Comparison of ENCODE assay signal across 8 mouse cellular contexts in genomic region chr4:155811929-155812664, GRCm38 (mm10). TPM values are rescaled to one million over a fixed set of nuclear protein-coding genes. Genes with fewer than 3 reads are reported as not detected.
DNase-seq lines count a peak whose midpoint lies in the region; ATAC-seq lines count a peak whose summit lies in the region.

TSS of gene Ccnl2 (plus strand) at chr4:155812489.

- H3K27me3 ChIP-seq in hindbrain, embryonic 16.5 days (replicated peaks; ENCODE audit: control insufficient read depth, insufficient read depth, low read length): no peaks in the 10 kb centered on the region

- peaks cover 19% of the 10 kb centered on the region for H3K4me1 ChIP-seq in hindbrain, embryonic 16.5 days (ENCODE audit: control insufficient read depth, insufficient read depth, low read depth, low read length)

- under 1% methylated on average over 56 of the region's 60 CpGs for WGBS in hindbrain, embryonic 16.5 days
- WGBS in macrophage (ENCODE audit: missing documents): 2% methylated on average over 42 of the region's 60 CpGs

- ATAC-seq in hindbrain, embryonic 16.5 days: peak; percentile 99

- H3K36me3 ChIP-seq in hindbrain, embryonic 16.5 days (ENCODE audit: control insufficient read depth, insufficient read depth, low read length): peaks cover 45% of the 10 kb centered on the region
- peaks cover 59% of the 10 kb centered on the region for H3K36me3 ChIP-seq in macrophage (ENCODE audit: inconsistent target)

- peak; percentile 95 for DNase-seq in WW6 (ENCODE audit: low read depth, low spot score)
- peak; percentile 86 to 95 for DNase-seq in cerebellum, postnatal 4 days (ENCODE audit: low spot score in 2 of 2)
- peak; percentile 94 for DNase-seq in gastrocnemius, adult 18-20 months (ENCODE audit: low spot score)
- peak; percentile 88 to 93 for DNase-seq in left cerebral cortex, adult 18-20 months (ENCODE audit: low spot score in 2 of 2)
- DNase-seq in right cerebral cortex, adult 18-20 months: peak; percentile 95
- DNase-seq in urinary bladder, postnatal 10 days (ENCODE audit: low spot score): peak; percentile 82

- H3K27ac ChIP-seq in hindbrain, embryonic 16.5 days (ENCODE audit: low read depth, low read length): peak within 1 kb of the TSS; percentile 91
- peak within 1 kb of the TSS; percentile 73 for H3K27ac ChIP-seq in macrophage

- peak within 1 kb of the TSS; percentile 98 for H3K9ac ChIP-seq in hindbrain, embryonic 16.5 days (ENCODE audit: low read depth, low read length)

- H3K4me3 ChIP-seq in hindbrain, embryonic 16.5 days (ENCODE audit: low read length): peak within 1 kb of the TSS; percentile 96
- H3K4me3 ChIP-seq in macrophage (ENCODE audit: inconsistent target): peak within 1 kb of the TSS; percentile 93

- H3K4me2 ChIP-seq in hindbrain, embryonic 16.5 days (ENCODE audit: low read length): peak within 1 kb of the TSS; percentile 87

- H3K9me3 ChIP-seq in hindbrain, embryonic 16.5 days (ENCODE audit: control insufficient read depth, low read length): no peaks in the 10 kb centered on the region

- peaks cover 58% of the 10 kb centered on the region for H3K79me2 ChIP-seq in macrophage (ENCODE audit: inconsistent target)

RNA-seq across cellular contexts. Expression of gene Ccnl2, which starts in this region (rescaled TPM):
- 10 to 100 TPM; 15.4 to 18.3 TPM for total RNA-seq in gastrocnemius, adult 18-20 months (2021)
- 118 and 132 TPM in 2 replicates for polyA plus RNA-seq in hindbrain, embryonic 16.5 days (2015; fragmentation: Nextera tagmentation; extraction: Ambion mirVana)
- 10 to 100 TPM; 60.1 to 65.5 TPM for total RNA-seq in left cerebral cortex, adult 18-20 months (2021)
- total RNA-seq in macrophage (2018; cell fraction: chromatin; rRNA removed): 100 to 1,000 TPM; 298 to 556 (median 428) TPM
- 10 to 100 TPM; 16.3 to 37.2 (median 23.8) TPM for total RNA-seq in macrophage (2018; cell fraction: cytosol; rRNA removed)
- total RNA-seq in macrophage (2018; cell fraction: nucleus; rRNA removed): 100 to 1,000 TPM; 165 to 620 (median 260) TPM
- polyA plus RNA-seq in macrophage (2018): 21.9 to 54.1 TPM (median 31.3 TPM) in 3 replicates

Comparison
In these comparisons a context has a peak if more than half of its experiments do, and no peak if none do; other contexts are left out.
1. Peak in every context shown above with its lines: DNase-seq, ATAC-seq, H3K4me3 ChIP-seq and H3K27ac ChIP-seq.